In genomic region chr11:73047542-73047996, GRCm38 (mm10) we compare ENCODE assay signal across 8 mouse cellular contexts. TPM values are rescaled to one million over a fixed set of nuclear protein-coding genes. Genes with fewer than 3 reads are reported as not detected.
DNase-seq lines count a peak whose midpoint lies in the region; ATAC-seq lines count a peak whose summit lies in the region.

Ncbp3 (plus strand) TSS chr11:73047783.

- H3K27ac ChIP-seq in hindbrain, embryonic 10.5 days, result peak within 1 kb of the TSS; percentile 98

- ATAC-seq in frontal cortex, adult (ENCODE audit: low TSS enrichment), result peak; percentile 93

- WGBS in hindbrain, embryonic 10.5 days, result under 1% methylated on average over 39 of the region's 39 CpGs

- peaks cover 29% of the 10 kb centered on the region for H3K4me1 ChIP-seq in hindbrain, embryonic 10.5 days (replicated peaks)

- no peaks in the 10 kb centered on the region for H3K9me3 ChIP-seq in hindbrain, embryonic 10.5 days

- peak within 1 kb of the TSS; percentile 98 for H3K4me3 ChIP-seq in hindbrain, embryonic 10.5 days

- peak; percentile 94 for DNase-seq in MN1 (ENCODE audit: low spot score)
- DNase-seq in cerebellum, adult 9-10 months, result peak; percentile 97
- peak; percentile 97 for DNase-seq in hindbrain, embryonic 10.5 days (ENCODE audit: low spot score)
- DNase-seq in layer of hippocampus, postnatal 10 days (ENCODE audit: low spot score in 2 of 2), result peak; percentile 95 to 97
- DNase-seq in lung, postnatal 10 days, result peak; percentile 97
- peak; percentile 97 for DNase-seq in ovary, postnatal 36 days (ENCODE audit: low spot score)
- peak; percentile 99 for DNase-seq in thymus, postnatal 25 days

- H3K36me3 ChIP-seq in hindbrain, embryonic 10.5 days, result peaks cover 27% of the 10 kb centered on the region

- H3K27me3 ChIP-seq in hindbrain, embryonic 10.5 days (ENCODE audit: insufficient read depth, poor library complexity, severe bottlenecking), result no peaks in the 10 kb centered on the region

RNA-seq across cellular contexts. Expression of gene Ncbp3, which starts in this region (rescaled TPM):
- 10.5 and 12.4 TPM in 2 replicates for polyA plus RNA-seq in hindbrain, embryonic 10.5 days (2016; fragmentation: Nextera tagmentation; extraction: Ambion mirVana)
- 1 to 10 TPM; 9.5 to 10.0 TPM for total RNA-seq in layer of hippocampus, postnatal 10 days (2021)

Comparison
In these comparisons a context has a peak if more than half of its experiments do, and no peak if none do; other contexts are left out.
1. Peak in every context shown above with its lines: DNase-seq, ATAC-seq, H3K4me3 ChIP-seq and H3K27ac ChIP-seq.